Mouse (Mus musculus) G1E (cell line): ENCODE measurements at regions not wholly inside any gene's neighbourhood (a gene's known extent, or its start where the extent isn't known, plus 50 kb on each side); places are given as distances from the start of the nearest gene placed in this dataset.

ENCODE experiments used
- CTCF ChIP-seq: IDR thresholded peaks from 2 replicates; pipeline ENCODE4 v1.5.1; 2012; ENCODE audit warnings: low read depth, low read length, inconsistent platforms, mixed read lengths
- GATA1 ChIP-seq: IDR thresholded peaks from 2 replicates; pipeline ENCODE4 v1.6.1; 2012; ENCODE audit warnings: borderline replicate concordance, low read length, inconsistent platforms, mixed read lengths
- GATA2 ChIP-seq: IDR thresholded peaks from 2 replicates; pipeline ENCODE4 v1.6.1; 2012; ENCODE audit warnings: low read depth, low read length, inconsistent platforms, borderline replicate concordance
- POLR2AphosphoS5 ChIP-seq: IDR thresholded peaks from 2 replicates; pipeline ENCODE4 v1.6.1; 2012; ENCODE audit warnings: low read depth, low read length, inconsistent platforms; ENCODE audit not compliant: insufficient replicate concordance
- TAL1 ChIP-seq: conservative IDR thresholded peaks from 2 replicates; pipeline ENCODE4 v1.6.1; 2012; ENCODE audit warnings: low read depth, low read length, inconsistent platforms, mixed read lengths

- no peak for TF ChIP-seq CTCF
- TF ChIP-seq TAL1: no peak
- TF ChIP-seq GATA1: no peak
- TF ChIP-seq POLR2AphosphoS5: no peak
- no peak for TF ChIP-seq GATA2
Observed at GRCm38 (mm10) chr11:90738741-90739140, 50.6 kb upstream of the Tom1l1 start.
